Mouse (Mus musculus) cerebellum, adult 18-20 months (tissue): ENCODE results near the gene Ccl20.

Experiments
- DNase-seq, 2 experiments: peaks; one replicate each; pipeline ENCODE4 v3.0.0; 2021

Ccl20 gene

DNA sequence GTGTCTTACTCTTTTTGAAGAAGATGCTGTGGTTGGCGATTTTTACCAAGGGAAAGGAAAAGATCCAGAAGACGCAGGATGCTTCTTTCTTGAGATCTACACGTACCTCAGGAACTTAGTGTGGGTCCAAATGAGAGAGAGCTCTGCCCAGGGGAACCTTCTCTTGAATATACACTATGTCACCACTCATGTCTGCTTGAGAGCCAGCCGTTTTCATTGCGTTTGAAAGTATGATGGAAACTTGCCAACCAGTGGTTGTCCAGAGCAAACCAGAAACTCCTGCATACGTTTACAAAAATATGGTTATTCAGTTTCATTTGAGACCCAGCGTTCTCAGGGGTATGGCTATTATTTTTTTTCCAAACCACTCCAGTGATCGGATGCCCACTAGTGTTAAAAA lies 24.9 kb downstream of the Ccl20 start:
- no peak for DNase-seq

DNA sequence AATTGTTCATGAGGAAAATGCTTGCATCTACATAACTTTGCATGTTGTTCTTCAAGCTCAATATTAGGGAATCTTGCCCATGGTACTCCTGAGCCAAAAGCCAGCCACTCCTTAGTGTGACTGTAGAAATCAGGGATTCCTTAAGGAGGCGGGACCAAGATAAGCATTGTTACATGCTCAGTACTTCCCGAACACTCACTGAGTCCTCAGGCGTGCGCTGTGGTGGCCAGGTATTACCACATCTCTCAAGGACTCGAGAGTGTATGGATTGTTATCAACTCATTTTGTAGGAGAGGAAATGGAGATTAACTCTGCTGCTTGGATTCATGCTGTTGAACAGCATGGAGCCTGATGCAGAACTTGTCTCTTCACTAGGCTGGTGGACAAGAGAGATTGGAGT lies 25.5 kb downstream of the Ccl20 start:
- no peak for DNase-seq

DNA sequence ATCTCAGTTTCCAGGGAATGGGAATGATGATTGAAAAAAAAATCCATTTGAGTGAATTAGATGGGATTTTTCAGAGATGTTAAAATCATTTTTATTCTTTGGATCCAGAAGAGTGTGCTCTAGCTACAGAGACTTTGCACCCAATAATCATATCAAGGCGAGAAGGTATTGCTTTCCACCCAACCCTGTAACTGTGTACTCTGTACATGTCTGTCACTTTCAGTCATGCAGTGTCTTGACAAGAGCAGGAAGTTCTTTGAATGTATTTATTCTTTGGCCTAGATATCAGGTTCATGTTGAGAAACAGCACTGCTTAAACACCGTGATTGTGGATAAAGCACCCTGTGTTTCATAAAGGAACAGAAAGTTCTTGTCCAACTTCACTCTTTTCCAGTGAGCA lies 30.0 kb downstream of the Ccl20 start:
- no peak for DNase-seq

GRCm38 (mm10) chr1:83150227-83150626 lies 33.7 kb downstream of the Ccl20 start:
- DNase-seq = no peak

GRCm38 (mm10) chr1:83152961-83153360 lies 36.4 kb downstream of the Ccl20 start:
- no peak for DNase-seq

DNA sequence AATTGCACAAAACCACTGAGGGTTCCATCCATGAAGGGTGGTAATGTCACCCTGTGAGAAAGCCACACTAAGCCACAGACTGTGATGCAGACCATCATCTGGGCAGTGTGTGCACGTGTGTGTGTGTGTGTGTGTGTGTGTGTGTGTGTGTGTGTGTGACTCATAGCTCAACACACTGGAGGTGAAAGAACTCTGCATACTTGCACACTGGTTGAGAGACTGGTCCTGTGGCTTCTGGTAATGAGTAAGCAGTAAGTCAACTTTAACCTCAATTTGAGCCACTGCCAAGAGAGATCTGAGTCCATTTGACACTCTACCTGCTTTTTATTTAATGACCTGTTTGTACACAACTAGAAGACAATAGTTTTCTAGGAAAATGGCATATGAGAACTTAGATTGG lies 40.3 kb downstream of the Ccl20 start:
- DNase-seq = no peak

DNA sequence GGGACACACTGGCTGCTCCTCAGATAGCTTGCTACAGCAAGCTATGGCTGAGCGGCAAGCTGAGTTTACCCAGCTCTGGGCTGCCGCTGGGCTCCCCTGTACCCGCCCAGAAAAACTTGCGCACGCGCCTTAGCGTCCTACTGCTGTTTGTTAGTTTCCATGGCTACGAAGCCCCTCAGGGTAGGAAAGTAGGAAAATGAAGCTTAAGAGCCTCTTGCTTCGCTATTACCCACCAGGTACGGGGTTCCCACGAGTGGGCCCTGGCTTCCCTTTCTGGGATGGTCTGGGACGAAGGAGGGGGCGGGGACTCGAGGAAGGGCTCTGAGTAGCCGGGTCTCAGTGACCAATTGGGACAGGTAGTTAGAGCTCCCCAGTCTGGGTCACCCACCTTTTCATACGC lies 43.0 kb downstream of the Ccl20 start, which contains the start of gene Daw1:
Gene Daw1, plus strand, starts transcription at position 150 of the 400 bp plus-strand sequence.
- peak; percentile 39 to 42 for DNase-seq

- DNase-seq = no peak
These were observed 45.1 kb downstream of the Ccl20 start for GRCm38 (mm10) chr1:83161658-83162057.

DNA sequence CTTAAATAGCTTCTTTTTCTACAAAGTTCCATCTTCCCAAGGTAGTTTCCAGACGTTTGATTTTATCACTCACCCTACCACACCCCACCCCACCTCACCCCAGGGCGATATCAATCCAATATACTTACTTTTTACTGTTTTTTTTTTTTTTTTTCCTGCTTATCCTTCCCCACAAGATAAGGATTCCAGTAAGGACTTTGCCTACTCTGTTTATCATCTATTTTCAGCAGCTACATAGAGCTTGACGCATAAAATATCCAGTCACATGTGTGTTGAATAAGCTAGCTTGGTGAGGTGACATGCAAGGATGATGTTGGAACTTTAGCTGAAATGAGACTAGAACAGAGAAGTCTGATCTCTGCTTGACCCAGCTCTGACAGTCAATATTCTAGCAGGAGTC lies 47.5 kb downstream of the Ccl20 start:
- no peak for DNase-seq
